Mouse (Mus musculus): ENCODE measurements around the gene Zfp423.

DNA sequence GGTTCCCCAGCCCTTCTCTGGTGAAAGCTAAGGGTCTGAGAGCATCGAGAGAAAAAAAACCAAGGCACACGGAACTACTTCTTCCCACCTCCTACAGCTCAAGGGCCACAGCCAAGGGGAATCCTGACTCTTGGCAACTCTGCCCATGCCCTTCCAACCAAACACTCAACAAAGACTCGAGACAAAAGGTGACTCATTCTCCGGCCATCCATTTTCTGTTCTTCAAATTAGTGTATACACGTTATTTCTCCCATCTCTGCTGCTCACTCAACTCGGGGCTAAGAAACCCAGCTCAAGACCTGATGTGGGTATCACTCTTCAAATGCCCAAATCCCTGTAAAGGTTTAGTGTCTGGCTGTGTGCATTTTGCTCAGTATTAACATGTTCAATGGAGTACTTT, 214.8 kb downstream of the Zfp423 start:
- TF ChIP-seq CTCF (conservative IDR thresholded peaks at IDR 0.05; ENCODE audit: low read length): no peak
- no peak for TF ChIP-seq NANOG (IDR thresholded peaks at IDR 0.05; ENCODE audit: borderline replicate concordance, low read length)
- no peak for TF ChIP-seq POU5F1 (IDR thresholded peaks at IDR 0.05; ENCODE audit: borderline replicate concordance, low read length)
